In genomic region chrX:10251852-10252504, GRCm38 (mm10) we compare ENCODE assay signal across 17 mouse cellular contexts. TPM values are rescaled to one million over a fixed set of nuclear protein-coding genes. Genes with fewer than 3 reads are reported as not detected.
DNase-seq lines count a peak whose midpoint lies in the region; ATAC-seq and TF ChIP-seq lines count a peak whose summit lies in the region.
"Had no signal": no experiment of that assay in that cellular context is flagged by ENCODE, and none has a peak within 500 bp of the region (broad histone marks: within the 10 kb centered on the region; RNA-seq: fewer than 3 reads in every experiment).

Gene Otc (plus strand): TSS chrX:10252305.

- H3K36me3 ChIP-seq in erythroblast, embryonic 14.5 days (ENCODE audit: control insufficient read depth): no peaks in the 10 kb centered on the region
- no peaks in the 10 kb centered on the region for H3K36me3 ChIP-seq in midbrain, embryonic 16.5 days (ENCODE audit: control insufficient read depth, insufficient read depth, low read length)
- no peaks in the 10 kb centered on the region for H3K36me3 ChIP-seq in midbrain, embryonic 13.5 days
- H3K36me3 ChIP-seq in liver, embryonic 11.5 days (ENCODE audit: control insufficient read depth, insufficient read depth, low read length): no peaks in the 10 kb centered on the region
- no peaks in the 10 kb centered on the region for H3K36me3 ChIP-seq in embryonic facial prominence, embryonic 10.5 days (replicated peaks)

- peak within 1 kb of the TSS; percentile 28 for H3K4me3 ChIP-seq in erythroblast, embryonic 14.5 days (replicated peaks)
- H3K4me3 ChIP-seq in midbrain, embryonic 16.5 days (ENCODE audit: low read depth, low read length): no peak within 1 kb of the TSS
- no peak within 1 kb of the TSS for H3K4me3 ChIP-seq in midbrain, embryonic 13.5 days (replicated peaks)
- H3K4me3 ChIP-seq in liver, embryonic 11.5 days (ENCODE audit: low read depth, low read length): no peak within 1 kb of the TSS
- no peak within 1 kb of the TSS for H3K4me3 ChIP-seq in layer of hippocampus, adult 2 months
- H3K4me3 ChIP-seq in embryonic facial prominence, embryonic 10.5 days: no peak within 1 kb of the TSS

- H3K9me3 ChIP-seq in erythroblast, embryonic 14.5 days (ENCODE audit: control insufficient read depth, low read length): no peaks in the 10 kb centered on the region
- H3K9me3 ChIP-seq in midbrain, embryonic 16.5 days (replicated peaks; ENCODE audit: control insufficient read depth, low read length, poor library complexity, severe bottlenecking): no peaks in the 10 kb centered on the region
- H3K9me3 ChIP-seq in midbrain, embryonic 13.5 days: no peaks in the 10 kb centered on the region
- no peaks in the 10 kb centered on the region for H3K9me3 ChIP-seq in liver, embryonic 11.5 days (ENCODE audit: control insufficient read depth, low read length)
- H3K9me3 ChIP-seq in embryonic facial prominence, embryonic 10.5 days: no peaks in the 10 kb centered on the region

- no peak within 1 kb of the TSS for H3K27ac ChIP-seq in midbrain, embryonic 16.5 days (ENCODE audit: low read length)
- no peak within 1 kb of the TSS for H3K27ac ChIP-seq in midbrain, embryonic 13.5 days
- H3K27ac ChIP-seq in liver, embryonic 11.5 days (ENCODE audit: low read depth, low read length): no peak within 1 kb of the TSS; the same call in 1 of the 2 replicates
- no peak within 1 kb of the TSS for H3K27ac ChIP-seq in layer of hippocampus, adult 2 months
- H3K27ac ChIP-seq in embryonic facial prominence, embryonic 10.5 days (replicated peaks): no peak within 1 kb of the TSS
- H3K27ac ChIP-seq: kidney, postnatal 0 days had no signal

- no peak within 1 kb of the TSS for H3K4me2 ChIP-seq in midbrain, embryonic 16.5 days (ENCODE audit: low read length)
- no peak within 1 kb of the TSS for H3K4me2 ChIP-seq in midbrain, embryonic 13.5 days (replicated peaks)
- H3K4me2 ChIP-seq in liver, embryonic 11.5 days: no peak within 1 kb of the TSS

- H3K4me1 ChIP-seq in erythroblast, embryonic 14.5 days (ENCODE audit: control insufficient read depth): no peaks in the 10 kb centered on the region
- no peaks in the 10 kb centered on the region for H3K4me1 ChIP-seq in midbrain, embryonic 16.5 days (ENCODE audit: control insufficient read depth, insufficient read depth, low read length)
- no peaks in the 10 kb centered on the region for H3K4me1 ChIP-seq in midbrain, embryonic 13.5 days (replicated peaks)
- no peaks in the 10 kb centered on the region for H3K4me1 ChIP-seq in liver, embryonic 11.5 days (replicated peaks; ENCODE audit: control insufficient read depth, insufficient read depth, low read length)
- no peaks in the 10 kb centered on the region for H3K4me1 ChIP-seq in embryonic facial prominence, embryonic 10.5 days

- DNase-seq in liver, embryonic 11.5 days (ENCODE audit: low spot score): no peak
- no peak for DNase-seq in layer of hippocampus, adult 2 months (ENCODE audit: low spot score in 2 of 2)
- DNase-seq in embryonic facial prominence, embryonic 10.5 days (ENCODE audit: low spot score): no peak
- DNase-seq: cerebellum, adult 9-10 months; spleen, adult 18-20 months had no signal

- ATAC-seq in erythroblast, adult 5-6 weeks (replicated peaks; ENCODE audit: low FRiP score, poor library complexity, severe bottlenecking): no peak
- peak; percentile 54 for ATAC-seq in midbrain, embryonic 16.5 days
- no peak for ATAC-seq in midbrain, embryonic 13.5 days
- ATAC-seq in liver, embryonic 11.5 days (replicated peaks; ENCODE audit: low FRiP score): 0 out of 2 replicates have a peak, but pooled peaks have one; percentile 18
- no peak for ATAC-seq in frontal cortex, adult (ENCODE audit: low TSS enrichment)

- TF ChIP-seq CTCF in layer of hippocampus, adult 2 months (conservative IDR thresholded peaks at IDR 0.05): no peak

- no peak within 1 kb of the TSS for H3K9ac ChIP-seq in midbrain, embryonic 16.5 days (ENCODE audit: low read depth, low read length)
- H3K9ac ChIP-seq in midbrain, embryonic 13.5 days (replicated peaks): no peak within 1 kb of the TSS
- no peak within 1 kb of the TSS for H3K9ac ChIP-seq in liver, embryonic 11.5 days (ENCODE audit: low read depth, low read length)

- WGBS in midbrain, embryonic 16.5 days: 35% methylated on average over 2 of the region's 2 CpGs
- 48% methylated on average over 2 of the region's 2 CpGs for WGBS in midbrain, embryonic 13.5 days
- 59% methylated on average over 2 of the region's 2 CpGs for WGBS in liver, embryonic 11.5 days
- WGBS in embryonic facial prominence, embryonic 10.5 days: 58% methylated on average over 2 of the region's 2 CpGs

- no peaks in the 10 kb centered on the region for H3K27me3 ChIP-seq in erythroblast, embryonic 14.5 days (ENCODE audit: control insufficient read depth)
- H3K27me3 ChIP-seq in midbrain, embryonic 16.5 days (ENCODE audit: control insufficient read depth, insufficient read depth, low read depth, low read length): no peaks in the 10 kb centered on the region
- H3K27me3 ChIP-seq in midbrain, embryonic 13.5 days: no peaks in the 10 kb centered on the region
- no peaks in the 10 kb centered on the region for H3K27me3 ChIP-seq in liver, embryonic 11.5 days (replicated peaks; ENCODE audit: control insufficient read depth, insufficient read depth, low read length)
- H3K27me3 ChIP-seq in embryonic facial prominence, embryonic 10.5 days (replicated peaks; ENCODE audit: low read depth, poor library complexity, severe bottlenecking): no peaks in the 10 kb centered on the region

RNA-seq across cellular contexts. Expression of gene Otc, which starts in this region (rescaled TPM):
- polyA plus RNA-seq in erythroblast, embryonic 14.5 days (2012): not detected in 2 replicates
- not detected in 2 replicates for total RNA-seq in erythroblast, adult 5-6 weeks (2015; ENCODE audit: low replicate concordance)
- total RNA-seq in erythroblast, adult 5-6 weeks (2017; ENCODE audit: low replicate concordance): not detected in 2 replicates
- polyA plus RNA-seq in midbrain, embryonic 16.5 days (2015; fragmentation: Nextera tagmentation; extraction: Ambion mirVana): not detected in 2 replicates
- not detected in 2 replicates for polyA plus RNA-seq in midbrain, embryonic 13.5 days (2015; fragmentation: Nextera tagmentation; extraction: Ambion mirVana)
- 12.9 and 13.4 TPM in 2 replicates for polyA plus RNA-seq in liver, embryonic 11.5 days (2014; fragmentation: Nextera tagmentation; extraction: Ambion mirVana)
- not detected for total RNA-seq in layer of hippocampus, adult 2 months (2021)
- not detected in 2 replicates for polyA plus RNA-seq in embryonic facial prominence, embryonic 10.5 days (2016; fragmentation: Nextera tagmentation; extraction: Ambion mirVana)
- total RNA-seq: ES-E14; left cerebral cortex, adult 18-20 months; megakaryocyte-erythroid progenitor cell, adult 5-6 weeks had no signal
- polyA plus RNA-seq: gonadal fat pad, adult 2 months; kidney, postnatal 0 days; limb, embryonic 14.5 days; testis, adult 2 months had no signal

Comparison
In these comparisons a context has a peak if more than half of its experiments do, and no peak if none do; other contexts are left out.
1. RNA of gene Otc (polyA plus RNA-seq): 12.9 to 13.4 TPM in liver, embryonic 11.5 days; not detected in midbrain, embryonic 13.5 days, not detected in midbrain, embryonic 16.5 days, not detected in erythroblast, embryonic 14.5 days and not detected in embryonic facial prominence, embryonic 10.5 days; every median in the first group is over 10 times any median in the second.
2. Peak in ATAC-seq in midbrain, embryonic 16.5 days; RNA of the gene not detected or under 1 TPM.